Mouse (Mus musculus) brain, embryonic 14.5 days (tissue): Measurements from ENCODE around the gene Zcchc10.
"Not testable (repeated sequence)": the region's sequence is repeated elsewhere in the genome, so short reads cannot be mapped to it uniquely, and the experiment has no call there.

Source experiments
- CTCF ChIP-seq: fragments of 200-500 bp; IDR thresholded peaks from 2 replicates; pipeline ENCODE4 v1.5.1; 2012; ENCODE audit warnings: inconsistent platforms, mild to moderate bottlenecking, moderate library complexity, borderline replicate concordance; ENCODE audit not compliant: insufficient read depth, insufficient read length; ENCODE audit errors: extremely low read depth
- POLR2A ChIP-seq: fragments of 200-500 bp; IDR thresholded peaks from 2 replicates; pipeline ENCODE4 v1.6.1; 2012; ENCODE audit warnings: mild to moderate bottlenecking, inconsistent platforms, borderline replicate concordance; ENCODE audit not compliant: poor library complexity, insufficient read depth, insufficient read length, severe bottlenecking; ENCODE audit errors: extremely low read depth

DNA sequence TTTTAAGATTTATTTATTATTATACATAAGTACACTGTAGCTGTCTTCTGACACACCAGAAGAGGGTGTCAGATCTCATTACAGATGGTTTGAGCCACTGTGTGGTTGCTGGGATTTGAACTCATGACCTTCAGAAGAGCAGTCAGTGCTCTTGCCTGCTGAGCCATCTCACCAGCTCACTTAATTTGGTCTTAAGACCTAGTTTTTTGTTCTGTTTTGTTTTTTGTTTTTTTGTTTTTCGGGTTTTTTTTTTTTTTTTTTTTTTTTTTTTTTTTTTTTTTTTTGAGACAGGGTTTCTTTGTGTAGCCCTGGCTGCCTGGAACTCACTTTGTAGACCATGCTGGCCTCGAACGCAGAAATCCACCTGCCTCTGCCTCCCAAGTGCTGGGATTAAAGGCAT, 5.9 kb upstream of the Zcchc10 start:
- TF ChIP-seq CTCF, POLR2A: not testable (repeated sequence)
